In genomic region chr7:126946530-126946929, GRCm38 (mm10) we compare ENCODE assay signal across 8 mouse cellular contexts. TPM values are rescaled to one million over a fixed set of nuclear protein-coding genes. Genes with fewer than 3 reads are reported as not detected.
DNase-seq lines count a peak whose midpoint lies in the region; ATAC-seq and TF ChIP-seq lines count a peak whose summit lies in the region.

No protein-coding gene starts in this region.

- peaks cover 23 to 78% of the 10 kb centered on the region in 2 experiments for H3K36me3 ChIP-seq in CH12.LX (replicated peaks in 1 of 2; ENCODE audit: control insufficient read depth in 1 of 2, insufficient read depth in 1 of 2, low read length in 1 of 2)
- H3K36me3 ChIP-seq in embryonic facial prominence, embryonic 10.5 days (replicated peaks): peaks cover 50% of the 10 kb centered on the region

- dilution Hi-C loops in CH12.LX (cut with MboI; ENCODE audit: extremely low pct_ligation_motif_present, extremely low pct_unique_long_range_greater_than_20kb, low sequenced_read_pairs): no loop called here

- whole genome bisulfite sequencing in embryonic facial prominence, embryonic 10.5 days: 36% methylated on average over 3 of the region's 3 CpGs

- TF ChIP-seq CTCF in CH12.LX (conservative IDR thresholded peaks at IDR 0.05 in 1 of 2, IDR thresholded peaks at IDR 0.05 in 1 of 2; ENCODE audit: low read depth in 2 of 2, low read length in 2 of 2): peak; percentile 52 to 75; a peak in 3 of 4 replicates

- in situ Hi-C loops in CH12.LX (cut with MboI; ENCODE audit: low pct_ligation_motif_present, low pct_unique_long_range_greater_than_20kb, low sequenced_read_pairs): loop anchor here (5.0 kb wide), 1 partner anchor 36 kb away; no protein-coding TSS in a partner anchor

- H3K9ac ChIP-seq in CH12.LX (ENCODE audit: insufficient read depth, low read depth): no peak overlapping the region

- peak; percentile 67 for TF ChIP-seq RAD21 in CH12.LX (IDR thresholded peaks at IDR 0.05; ENCODE audit: low read depth, low read length)

- no peak for TF ChIP-seq EP300 in CH12.LX (IDR thresholded peaks at IDR 0.05; ENCODE audit: low read length)

- no peak overlapping the region for H3K27ac ChIP-seq in CH12.LX (ENCODE audit: insufficient read depth, low read depth)
- no peak overlapping the region for H3K27ac ChIP-seq in embryonic facial prominence, embryonic 10.5 days (replicated peaks)

- peaks cover 6% of the 10 kb centered on the region for H3K9me3 ChIP-seq in CH12.LX (replicated peaks; ENCODE audit: low read length)
- no peaks in the 10 kb centered on the region for H3K9me3 ChIP-seq in embryonic facial prominence, embryonic 10.5 days

- peak; percentile 33 for DNase-seq in adrenal gland, postnatal 25 days
- no peak for DNase-seq in adrenal gland, adult 8-10 months
- peak; percentile 34 for DNase-seq in layer of hippocampus, adult 9-11 months
- no peak for DNase-seq in layer of hippocampus, postnatal 14 days (ENCODE audit: low spot score in 2 of 2)
- peak; percentile 49 for DNase-seq in CH12.LX (ENCODE audit: extremely low read depth)
- peak; percentile 29 for DNase-seq in embryonic facial prominence, embryonic 10.5 days (ENCODE audit: low spot score)
- DNase-seq in right cerebral cortex, postnatal 25 days: no peak

- H3K27me3 ChIP-seq in CH12.LX (replicated peaks): no peaks in the 10 kb centered on the region
- peaks cover 37% of the 10 kb centered on the region for H3K27me3 ChIP-seq in embryonic facial prominence, embryonic 10.5 days (replicated peaks; ENCODE audit: low read depth, poor library complexity, severe bottlenecking)

- peaks cover 3% of the 10 kb centered on the region for H3K79me2 ChIP-seq in CH12.LX (replicated peaks; ENCODE audit: control insufficient read depth, extremely low read depth, insufficient read depth, poor library complexity, severe bottlenecking)

- H3K4me2 ChIP-seq in CH12.LX (ENCODE audit: insufficient read depth, low read depth, poor library complexity, severe bottlenecking): no peak overlapping the region

- H3K4me1 ChIP-seq in CH12.LX (ENCODE audit: control insufficient read depth in 1 of 2, insufficient read depth in 2 of 2): peaks cover 14 to 62% of the 10 kb centered on the region in 2 experiments
- peaks cover 32% of the 10 kb centered on the region for H3K4me1 ChIP-seq in embryonic facial prominence, embryonic 10.5 days

- no peak for TF ChIP-seq POLR2A in CH12.LX (IDR thresholded peaks at IDR 0.05; ENCODE audit: low read depth, low read length)

- no peak overlapping the region for H3K4me3 ChIP-seq in CH12.LX (replicated peaks in 1 of 3; ENCODE audit: low read depth in 2 of 3, low read length in 2 of 3, poor library complexity in 1 of 3)
- no peak overlapping the region for H3K4me3 ChIP-seq in embryonic facial prominence, embryonic 10.5 days

- ATAC-seq in monocyte, adult 5-6 weeks (replicated peaks; ENCODE audit: insufficient number of reproducible peaks, low FRiP score, low TSS enrichment, poor library complexity, severe bottlenecking): 0 out of 2 replicates have a peak, but pooled peaks have one; percentile 29

TF ChIP-seq in CH12.LX, 34 proteins besides CTCF, POLR2A, EP300 and RAD21:
- TF ChIP-seq SMC3 (IDR thresholded peaks at IDR 0.05; ENCODE audit: low read depth, low read length) (peak; percentile 75), UBTF (IDR thresholded peaks at IDR 0.05; ENCODE audit: low read depth, low read length) (no peak)

RNA-seq across cellular contexts. Expression of gene Asphd1, which starts 2.9 kb away (rescaled TPM):
- total RNA-seq in adrenal gland, postnatal 25 days (2021): 1.6 and 2.5 TPM in 2 replicates
- 1 to 10 TPM; 1.7 to 5.0 (median 3.7) TPM for total RNA-seq in adrenal gland, adult 8-10 months (2022)
- total RNA-seq in layer of hippocampus, postnatal 14 days (2021): 10 to 100 TPM; 35.2 to 38.6 TPM
- total RNA-seq in CH12.LX (2012; rRNA removed) (0.08 TPM in 1 of 2 replicates, not detected in the other), CH12.LX (2014; rRNA removed) (not detected in 2 replicates)
- polyA plus RNA-seq in CH12.LX (2012; ENCODE audit: insufficient read length, low read depth): 1.3 and 1.8 TPM in 2 replicates
- 0.14 and 0.15 TPM in 2 replicates for polyA plus RNA-seq in embryonic facial prominence, embryonic 10.5 days (2016; fragmentation: Nextera tagmentation; extraction: Ambion mirVana)
- not detected in 3 replicates for total RNA-seq in monocyte, adult 5-6 weeks (2017)

RNA-seq across cellular contexts. Expression of gene Sez6l2, which starts 3.8 kb away (rescaled TPM):
- total RNA-seq in adrenal gland, postnatal 25 days (2021): 91.1 and 128 TPM in 2 replicates
- 100 to 1,000 TPM in 3 of 4 experiments, 10 to 100 TPM in 1; 94.1 to 133 (median 117) TPM for total RNA-seq in adrenal gland, adult 8-10 months (2022)
- 100 to 1,000 TPM; 316 to 335 TPM for total RNA-seq in layer of hippocampus, postnatal 14 days (2021)
- total RNA-seq in CH12.LX (2012; rRNA removed): 7.2 and 8.8 TPM in 2 replicates
- total RNA-seq in CH12.LX (2014; rRNA removed): 8.9 and 9.9 TPM in 2 replicates
- polyA plus RNA-seq in CH12.LX (2012; ENCODE audit: insufficient read length, low read depth): 29.2 and 29.3 TPM in 2 replicates
- 0.77 and 1.2 TPM in 2 replicates for polyA plus RNA-seq in embryonic facial prominence, embryonic 10.5 days (2016; fragmentation: Nextera tagmentation; extraction: Ambion mirVana)
- total RNA-seq in monocyte, adult 5-6 weeks (2017): 0.64 to 3.6 TPM (median 1.3 TPM) in 3 replicates

RNA-seq across cellular contexts. Expression of gene Kctd13, which starts 17.9 kb away (rescaled TPM):
- total RNA-seq in adrenal gland, postnatal 25 days (2021): 31.1 and 42.7 TPM in 2 replicates
- total RNA-seq in adrenal gland, adult 8-10 months (2022): 10 to 100 TPM; 20.9 to 35.2 (median 33.6) TPM
- 100 to 1,000 TPM; 140 to 145 TPM for total RNA-seq in layer of hippocampus, postnatal 14 days (2021)
- total RNA-seq in CH12.LX (2012; rRNA removed) (35.0 and 37.5 TPM in 2 replicates), CH12.LX (2014; rRNA removed) (16.4 and 19.0 TPM in 2 replicates)
- 35.2 and 40.4 TPM in 2 replicates for polyA plus RNA-seq in CH12.LX (2012; ENCODE audit: insufficient read length, low read depth)
- polyA plus RNA-seq in embryonic facial prominence, embryonic 10.5 days (2016; fragmentation: Nextera tagmentation; extraction: Ambion mirVana): 20.2 and 21.3 TPM in 2 replicates
- 7.9 to 31.1 TPM (median 16.9 TPM) in 3 replicates for total RNA-seq in monocyte, adult 5-6 weeks (2017)

RNA-seq across cellular contexts. Expression of gene Tmem219, which starts 23.8 kb away (rescaled TPM):
- 21.7 and 34.5 TPM in 2 replicates for total RNA-seq in adrenal gland, postnatal 25 days (2021)
- total RNA-seq in adrenal gland, adult 8-10 months (2022): 10 to 100 TPM; 29.4 to 48.6 (median 37.2) TPM
- total RNA-seq in layer of hippocampus, postnatal 14 days (2021): 10 to 100 TPM; 25.2 to 27.5 TPM
- 39.7 and 43.2 TPM in 2 replicates for total RNA-seq in CH12.LX (2012; rRNA removed)
- total RNA-seq in CH12.LX (2014; rRNA removed): 31.3 and 33.4 TPM in 2 replicates
- polyA plus RNA-seq in CH12.LX (2012; ENCODE audit: insufficient read length, low read depth): 37.4 and 39.3 TPM in 2 replicates
- 16.7 and 21.3 TPM in 2 replicates for polyA plus RNA-seq in embryonic facial prominence, embryonic 10.5 days (2016; fragmentation: Nextera tagmentation; extraction: Ambion mirVana)
- total RNA-seq in monocyte, adult 5-6 weeks (2017): 37.3 to 57.4 TPM (median 43.2 TPM) in 3 replicates

RNA-seq across cellular contexts. Expression of gene Cdipt, which starts 29.2 kb away (rescaled TPM):
- 95.1 and 99.5 TPM in 2 replicates for total RNA-seq in adrenal gland, postnatal 25 days (2021)
- 100 to 1,000 TPM in 3 of 4 experiments, 10 to 100 TPM in 1; 99.2 to 107 (median 103) TPM for total RNA-seq in adrenal gland, adult 8-10 months (2022)
- total RNA-seq in layer of hippocampus, postnatal 14 days (2021): 100 to 1,000 TPM; 159 to 165 TPM
- total RNA-seq in CH12.LX (2012; rRNA removed) (72.8 and 86.2 TPM in 2 replicates), CH12.LX (2014; rRNA removed) (100 and 108 TPM in 2 replicates)
- 120 and 138 TPM in 2 replicates for polyA plus RNA-seq in CH12.LX (2012; ENCODE audit: insufficient read length, low read depth)
- 79.9 and 85.2 TPM in 2 replicates for polyA plus RNA-seq in embryonic facial prominence, embryonic 10.5 days (2016; fragmentation: Nextera tagmentation; extraction: Ambion mirVana)
- 43.2 to 53.6 TPM (median 43.9 TPM) in 3 replicates for total RNA-seq in monocyte, adult 5-6 weeks (2017)

Comparison
In these comparisons a context has a peak if more than half of its experiments do, and no peak if none do; other contexts are left out.
1. DNase-seq: peak in adrenal gland, postnatal 25 days (single experiment), layer of hippocampus, adult 9-11 months (single experiment), CH12.LX (single experiment) and embryonic facial prominence, embryonic 10.5 days (single experiment); none in adrenal gland, adult 8-10 months (single experiment), layer of hippocampus, postnatal 14 days (0 of 2) and right cerebral cortex, postnatal 25 days (single experiment).
2. RNA of gene Asphd1, which starts 2.9 kb away (total RNA-seq): 35.2 to 38.6 TPM in layer of hippocampus, postnatal 14 days; 1.7 to 5.0 TPM in adrenal gland, adult 8-10 months, 1.6 to 2.5 TPM in adrenal gland, postnatal 25 days, 0.08 TPM in CH12.LX and not detected in monocyte, adult 5-6 weeks; every median in the first group is over 4 times any median in the second.